Mouse (Mus musculus): ENCODE measurements at regions not wholly inside any gene's neighbourhood (a gene's known extent, or its start where the extent isn't known, plus 50 kb on each side); places are given as distances from the start of the nearest gene placed in this dataset.
"Not testable (repeated sequence)": the region's sequence is repeated elsewhere in the genome, so short reads cannot be mapped to it uniquely, and the experiment has no call there.

- not testable (repeated sequence) for ATAC-seq (ENCODE audit: low TSS enrichment)
Measured at GRCm38 (mm10) chr2:95433996-95434395, 884.0 kb upstream of the Lrrc4c start.

- ATAC-seq (ENCODE audit: low TSS enrichment), result no peak
Measured at GRCm38 (mm10) chr2:95440957-95441356, 877.0 kb upstream of the Lrrc4c start.

GRCm38 (mm10) chr2:95443245-95443799 lies 874.6 kb upstream of the Lrrc4c start:
- ATAC-seq (ENCODE audit: low TSS enrichment), result no peak

GRCm38 (mm10) chr2:95448897-95449296 lies 869.1 kb upstream of the Lrrc4c start:
- peak; percentile 67 for ATAC-seq (ENCODE audit: low TSS enrichment)

GRCm38 (mm10) chr2:95479827-95480226 lies 838.1 kb upstream of the Lrrc4c start:
- ATAC-seq (ENCODE audit: low TSS enrichment), result no peak

- ATAC-seq (ENCODE audit: low TSS enrichment), result peak; percentile 92
Measured at GRCm38 (mm10) chr2:95483397-95483796, 834.6 kb upstream of the Lrrc4c start.

- ATAC-seq (ENCODE audit: low TSS enrichment), result peak; percentile 81
Measured at GRCm38 (mm10) chr2:95487580-95488135, 830.3 kb upstream of the Lrrc4c start.

GRCm38 (mm10) chr2:95494026-95494697 lies 823.8 kb upstream of the Lrrc4c start:
- ATAC-seq (ENCODE audit: low TSS enrichment), result no peak

- no peak for ATAC-seq (ENCODE audit: low TSS enrichment)
Measured at GRCm38 (mm10) chr2:95494698-95495088, 823.3 kb upstream of the Lrrc4c start.

- ATAC-seq (ENCODE audit: low TSS enrichment), result no peak
Measured at GRCm38 (mm10) chr2:95511286-95511685, 806.7 kb upstream of the Lrrc4c start.

- no peak for ATAC-seq (ENCODE audit: low TSS enrichment)
Measured at GRCm38 (mm10) chr2:95521624-95522023, 796.3 kb upstream of the Lrrc4c start.

GRCm38 (mm10) chr2:95524590-95525266 lies 793.2 kb upstream of the Lrrc4c start:
- no peak for ATAC-seq (ENCODE audit: low TSS enrichment)

GRCm38 (mm10) chr2:95564089-95564488 lies 753.9 kb upstream of the Lrrc4c start:
- no peak for ATAC-seq (ENCODE audit: low TSS enrichment)

GRCm38 (mm10) chr2:95575882-95576281 lies 742.1 kb upstream of the Lrrc4c start:
- ATAC-seq (ENCODE audit: low TSS enrichment), result peak; percentile 80

- no peak for ATAC-seq (ENCODE audit: low TSS enrichment)
Measured at GRCm38 (mm10) chr2:95579201-95579600, 738.8 kb upstream of the Lrrc4c start.

- no peak for ATAC-seq (ENCODE audit: low TSS enrichment)
Measured at GRCm38 (mm10) chr2:95586002-95586401, 732.0 kb upstream of the Lrrc4c start.

GRCm38 (mm10) chr2:95587044-95587443 lies 730.9 kb upstream of the Lrrc4c start:
- no peak for ATAC-seq (ENCODE audit: low TSS enrichment)

- ATAC-seq (ENCODE audit: low TSS enrichment), result no peak
Measured at GRCm38 (mm10) chr2:95613354-95613753, 704.6 kb upstream of the Lrrc4c start.

- ATAC-seq (ENCODE audit: low TSS enrichment), result no peak
Measured at GRCm38 (mm10) chr2:95637533-95637932, 680.4 kb upstream of the Lrrc4c start.

- ATAC-seq (ENCODE audit: low TSS enrichment), result no peak
Measured at GRCm38 (mm10) chr2:95674347-95674746, 643.6 kb upstream of the Lrrc4c start.

GRCm38 (mm10) chr2:95715355-95715754 lies 602.6 kb upstream of the Lrrc4c start:
- ATAC-seq (ENCODE audit: low TSS enrichment), result peak; percentile 79

All from frontal cortex, adult (tissue).